ENCODE assay signal across 11 mouse cellular contexts in genomic region chr15:77823634-77824033, GRCm38 (mm10). TPM values are rescaled to one million over a fixed set of nuclear protein-coding genes. Genes with fewer than 3 reads are reported as not detected.
DNase-seq lines count a peak whose midpoint lies in the region; ATAC-seq and TF ChIP-seq lines count a peak whose summit lies in the region.
"Had no signal": no experiment of that assay in that cellular context is flagged by ENCODE, and none has a peak within 500 bp of the region (broad histone marks: within the 10 kb centered on the region; RNA-seq: fewer than 3 reads in every experiment).

No protein-coding gene starts in this region.

- H3K79me2 ChIP-seq in liver, adult 2 months (ENCODE audit: control insufficient read depth, insufficient read depth, low read length) = peaks cover 57% of the 10 kb centered on the region
- peaks cover 100% of the 10 kb centered on the region for H3K79me2 ChIP-seq in macrophage (ENCODE audit: inconsistent target)

- 0 out of 2 replicates have a peak overlapping the region, but pooled peaks have one; percentile 24 for H3K9ac ChIP-seq in liver, adult 2 months (ENCODE audit: low read depth, low read length)
- H3K9ac ChIP-seq in embryonic facial prominence, embryonic 13.5 days = no peak overlapping the region
- H3K9ac ChIP-seq: neural tube, embryonic 13.5 days had no signal

- H3K4me2 ChIP-seq in embryonic facial prominence, embryonic 13.5 days = no peak overlapping the region
- H3K4me2 ChIP-seq: neural tube, embryonic 13.5 days had no signal

- 57% methylated on average over 3 of the region's 3 CpGs for WGBS in liver, adult 2 months
- 52% methylated on average over 3 of the region's 3 CpGs for WGBS in embryonic facial prominence, embryonic 13.5 days
- 77% methylated on average over 3 of the region's 3 CpGs for WGBS in macrophage (ENCODE audit: missing documents)

- no peak overlapping the region for H3K4me3 ChIP-seq in gastrocnemius, adult 2 months
- H3K4me3 ChIP-seq in liver, adult 2 months (ENCODE audit: insufficient read depth, low read depth, low read length) = no peak overlapping the region
- no peak overlapping the region for H3K4me3 ChIP-seq in embryonic facial prominence, embryonic 13.5 days
- H3K4me3 ChIP-seq in macrophage (ENCODE audit: inconsistent target) = no peak overlapping the region
- H3K4me3 ChIP-seq: neural tube, embryonic 13.5 days had no signal

- no peak for TF ChIP-seq POLR2A in liver, adult 2 months (IDR thresholded peaks at IDR 0.05; ENCODE audit: extremely low read depth, insufficient read depth, low read length)

- H3K36me3 ChIP-seq in liver, adult 2 months (ENCODE audit: control insufficient read depth, insufficient read depth, low read length) = no peaks in the 10 kb centered on the region
- no peaks in the 10 kb centered on the region for H3K36me3 ChIP-seq in embryonic facial prominence, embryonic 13.5 days
- no peaks in the 10 kb centered on the region for H3K36me3 ChIP-seq in macrophage (ENCODE audit: inconsistent target)
- H3K36me3 ChIP-seq: neural tube, embryonic 13.5 days had no signal

- intact Hi-C loops in gastrocnemius, adult 2 months (cut with DNase I) = no loop called here

- peak overlapping the region; percentile 91 for H3K27ac ChIP-seq in gastrocnemius, adult 2 months
- peak overlapping the region; percentile 16 for H3K27ac ChIP-seq in liver, adult 2 months (replicated peaks; ENCODE audit: insufficient read depth, low read depth, low read length)
- H3K27ac ChIP-seq in embryonic facial prominence, embryonic 13.5 days = peak overlapping the region; percentile 39
- H3K27ac ChIP-seq in macrophage = 0 out of 2 replicates have a peak overlapping the region, but pooled peaks have one; percentile 10
- H3K27ac ChIP-seq: hindbrain, postnatal 0 days; neural tube, embryonic 13.5 days had no signal

- no peaks in the 10 kb centered on the region for H3K9me3 ChIP-seq in embryonic facial prominence, embryonic 13.5 days
- H3K9me3 ChIP-seq: neural tube, embryonic 13.5 days had no signal

- TF ChIP-seq CTCF in gastrocnemius, adult 2 months (IDR thresholded peaks at IDR 0.05) = no peak
- no peak for TF ChIP-seq CTCF in liver, adult 2 months (IDR thresholded peaks at IDR 0.05; ENCODE audit: low read depth, low read length)

- no peaks in the 10 kb centered on the region for H3K27me3 ChIP-seq in liver, adult 2 months (ENCODE audit: control insufficient read depth, insufficient read depth, low read length)
- no peaks in the 10 kb centered on the region for H3K27me3 ChIP-seq in embryonic facial prominence, embryonic 13.5 days
- H3K27me3 ChIP-seq: neural tube, embryonic 13.5 days had no signal

- no peak for ATAC-seq in embryonic facial prominence, embryonic 13.5 days (ENCODE audit: insufficient number of reproducible peaks, insufficient read depth, low FRiP score, low TSS enrichment, low read depth)
- ATAC-seq in frontal cortex, adult (ENCODE audit: low TSS enrichment) = no peak
- ATAC-seq: hindbrain, postnatal 0 days had no signal

- DNase-seq in gastrocnemius, adult 2 months = no peak
- DNase-seq in gastrocnemius, adult 18-20 months (ENCODE audit: low spot score) = no peak
- DNase-seq in liver, adult 2 months (ENCODE audit: extremely low read depth, low read depth, low spot score) = no peak
- DNase-seq in liver = no peak
- no peak for DNase-seq in layer of hippocampus, postnatal 36 days
- DNase-seq: thymus, postnatal 36 days had no signal

- peaks cover 69% of the 10 kb centered on the region for H3K4me1 ChIP-seq in liver, adult 2 months (ENCODE audit: control insufficient read depth, insufficient read depth, low read length)
- H3K4me1 ChIP-seq in embryonic facial prominence, embryonic 13.5 days = peaks cover 74% of the 10 kb centered on the region

RNA-seq across cellular contexts. Expression of gene Myh9, which starts 18.3 kb away (rescaled TPM):
- 10 to 100 TPM; 37.4 to 57.4 TPM for total RNA-seq in gastrocnemius, adult 2 months (2021)
- total RNA-seq in gastrocnemius, adult 18-20 months (2021) = 10 to 100 TPM; 42.8 to 63.0 TPM
- total RNA-seq in liver, adult 2 months (2014; rRNA removed) = 54.4 and 69.5 TPM in 2 replicates
- polyA plus RNA-seq in liver, adult 2 months (2012; rRNA removed) = 22.5 and 24.1 TPM in 2 replicates
- polyA plus RNA-seq in embryonic facial prominence, embryonic 13.5 days (2015; fragmentation: Nextera tagmentation; extraction: Ambion mirVana) = 36.2 and 41.0 TPM in 2 replicates
- 100 to 1,000 TPM; 116 to 655 (median 298) TPM for total RNA-seq in macrophage (2018; cell fraction: chromatin; rRNA removed)
- total RNA-seq in macrophage (2018; cell fraction: cytosol; rRNA removed) = 100 to 1,000 TPM; 130 to 278 (median 207) TPM
- 100 to 1,000 TPM; 203 to 600 (median 357) TPM for total RNA-seq in macrophage (2018; cell fraction: nucleus; rRNA removed)
- 130 to 219 TPM (median 188 TPM) in 3 replicates for polyA plus RNA-seq in macrophage (2018)
- 100 to 1,000 TPM in 1 of 2 experiments, 10 to 100 TPM in 1; 92.4 to 103 TPM for total RNA-seq in layer of hippocampus, postnatal 36 days (2021)

Comparison
In these comparisons a context has a peak if more than half of its experiments do, and no peak if none do; other contexts are left out.
1. H3K27ac ChIP-seq: peak in every context shown above with its lines; median percentile 91 in gastrocnemius, adult 2 months; 39 in embryonic facial prominence, embryonic 13.5 days; 16 in liver, adult 2 months; 10 in macrophage.